Mouse (Mus musculus) liver, adult 2 months (tissue): ENCODE data around the gene Mapk9. TPM values are rescaled to one million over a fixed set of nuclear protein-coding genes. Genes with fewer than 3 reads are reported as not detected.

Experiments
- DNase-seq: peaks from one replicate; pipeline ENCODE4 v3.0.0-alpha.2; 2011; ENCODE audit warnings: low read depth, low spot score; ENCODE audit errors: extremely low read depth
- H3K27ac ChIP-seq: fragments of 200-500 bp; replicated peaks from 2 replicates; pipeline ENCODE4 v1.5.1; 2012; ENCODE audit warnings: low read depth, mild to moderate bottlenecking, control low read depth, inconsistent platforms, low read length; ENCODE audit not compliant: insufficient read depth
- H3K27me3 ChIP-seq: fragments of 200-500 bp; 2 replicates; pipeline ENCODE4 v1.6.1; 2012; ENCODE audit warnings: mild to moderate bottlenecking, moderate library complexity, low read length, inconsistent platforms; ENCODE audit not compliant: control insufficient read depth, insufficient read depth
- H3K36me3 ChIP-seq: fragments of 200-500 bp; 2 replicates; pipeline ENCODE4 v1.6.1; 2012; ENCODE audit warnings: low read length, inconsistent platforms; ENCODE audit not compliant: control insufficient read depth, insufficient read depth
- H3K4me1 ChIP-seq: fragments of 200-500 bp; 2 replicates; pipeline ENCODE4 v1.6.1; 2011; ENCODE audit warnings: low read length; ENCODE audit not compliant: control insufficient read depth, insufficient read depth
- H3K4me3 ChIP-seq: fragments of 200-500 bp; 2 replicates; pipeline ENCODE4 v1.5.1; 2011; ENCODE audit warnings: low read depth, mild to moderate bottlenecking, control low read depth, low read length, moderate library complexity; ENCODE audit not compliant: insufficient read depth
- H3K79me2 ChIP-seq: fragments of 200-500 bp; 2 replicates; pipeline ENCODE4 v1.6.1; 2012; ENCODE audit warnings: inconsistent platforms, mild to moderate bottlenecking, low read length, moderate library complexity; ENCODE audit not compliant: control insufficient read depth, insufficient read depth
- H3K9ac ChIP-seq: fragments of 200-500 bp; 2 replicates; pipeline ENCODE4 v1.6.1; 2012; ENCODE audit warnings: low read depth, mild to moderate bottlenecking, control low read depth, inconsistent platforms, low read length
- CTCF ChIP-seq: fragments of 200-500 bp; IDR thresholded peaks from 2 replicates; pipeline ENCODE4 v1.5.1; 2011; ENCODE audit warnings: low read depth, low read length, control low read depth
- POLR2A ChIP-seq: fragments of 200-500 bp; IDR thresholded peaks from 2 replicates; pipeline ENCODE4 v1.6.1; 2011; ENCODE audit warnings: low read length, control low read depth; ENCODE audit not compliant: insufficient read depth; ENCODE audit errors: extremely low read depth
- WGBS: fragments of 180-500 bp; shearing (Covaris S2); methylation state at CpG from one replicate; pipeline ENCODE4 v1.1.7; 2018; 5-methylcytosine and 5-hydroxymethylcytosine counted together
- polyA plus RNA-seq: library from polyadenylated mRNA; depleted of rRNA; stranded (reverse); fragments of >200 nt; gene quantifications from 2 replicates; pipeline ENCODE4 v1.2.3, GENCODE M21; 2012
- total RNA-seq: library from RNA; depleted of rRNA; stranded (reverse); fragments of >200 nt; gene quantifications from 2 replicates; pipeline ENCODE4 v1.2.3, GENCODE M21; 2014

Gene Mapk9
- total and polyA plus RNA-seq, 2 experiments = 15.6 to 25.9 TPM

DNA sequence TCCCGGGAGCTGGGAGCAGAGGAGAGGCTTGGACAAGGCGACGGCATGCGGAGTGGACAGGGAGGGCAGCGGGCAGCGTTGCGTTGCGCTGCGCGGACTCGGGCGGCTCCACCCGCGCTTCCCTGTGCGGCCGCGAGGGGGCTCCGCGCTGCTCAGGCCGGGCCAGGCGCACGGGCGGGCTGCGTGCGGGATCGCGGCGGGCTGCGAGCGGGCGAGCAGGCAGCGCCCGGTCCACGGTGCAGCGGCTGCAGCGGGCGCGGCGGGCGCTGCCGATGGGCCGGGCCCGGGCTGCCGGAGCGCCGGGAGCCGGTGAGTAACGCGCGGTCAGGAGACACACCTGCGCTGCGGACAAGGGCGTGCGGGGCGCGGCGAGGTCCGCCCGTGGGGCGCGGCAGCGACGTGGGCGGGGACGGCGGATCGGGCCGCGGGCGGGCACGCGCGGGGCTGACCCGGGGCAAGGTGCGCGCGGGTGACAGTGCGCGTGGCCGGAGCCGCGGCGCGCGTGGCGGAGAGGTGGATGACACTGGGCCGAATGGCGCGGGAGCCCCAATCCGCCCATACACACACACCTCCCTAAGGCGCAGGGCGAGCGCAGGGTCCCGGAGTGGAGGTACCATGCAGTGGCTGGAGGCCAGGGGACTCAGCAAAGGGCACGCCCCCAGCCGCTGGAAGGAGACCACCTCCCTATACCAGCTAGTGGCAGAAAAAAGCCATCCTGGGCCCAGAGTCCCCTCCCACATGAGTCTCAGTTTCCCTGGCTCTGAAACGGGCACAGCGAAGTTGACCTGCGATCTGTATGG lies 55.3 kb downstream of the Mapk9 start, which contains the start of gene Rasgef1c:
Gene Rasgef1c, plus strand, starts transcription at position 177 of the 800 bp plus-strand sequence.
- DNase-seq = no peak
- Histone ChIP-seq H3K4me1 (0 out of 2 replicates have a peak, but pooled peaks cover 1% of the 10 kb centered on the region), H3K27ac (no peak within 1 kb of the TSS), H3K79me2 (no peaks in the 10 kb centered on the region), H3K9ac (peak within 1 kb of the TSS; percentile 20; the same call in 1 of the 2 replicates), H3K27me3 (0 out of 2 replicates have a peak, but pooled peaks cover 6% of the 10 kb centered on the region), H3K4me3 (peak within 1 kb of the TSS; percentile 43; the same call in 1 of the 2 replicates), H3K36me3 (no peaks in the 10 kb centered on the region)
- WGBS = 3% methylated on average over 98 of the region's 99 CpGs
- TF ChIP-seq CTCF = peak; percentile 76
- TF ChIP-seq POLR2A = no peak

DNA sequence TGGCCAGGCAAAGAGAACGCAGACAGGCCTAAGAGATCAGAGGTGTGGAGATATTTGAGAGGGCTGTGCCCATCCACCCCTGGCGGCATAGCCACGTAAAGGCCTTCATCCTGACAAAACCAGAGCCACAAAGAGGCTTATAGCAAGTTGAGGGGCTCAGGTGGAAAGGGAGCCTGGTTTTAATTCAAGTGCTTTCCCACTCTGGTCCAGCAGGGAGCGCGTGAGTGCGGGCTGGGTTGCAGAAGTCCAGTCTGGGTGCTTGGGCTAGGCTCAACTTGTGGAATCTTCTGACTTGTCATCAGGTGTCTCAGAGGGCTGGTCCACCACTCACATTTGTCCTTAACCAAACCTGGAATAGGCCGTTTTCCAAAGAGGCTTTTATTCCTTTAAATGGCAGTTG lies 56.8 kb downstream of the Mapk9 start:
- TF ChIP-seq POLR2A (no peak), CTCF (peak; percentile 79)
- Histone ChIP-seq H3K27ac (no peak overlapping the region), H3K36me3 (no peaks in the 10 kb centered on the region), H3K4me3 (no peak overlapping the region), H3K9ac (no peak overlapping the region), H3K79me2 (no peaks in the 10 kb centered on the region), H3K27me3 (0 out of 2 replicates have a peak, but pooled peaks cover 6% of the 10 kb centered on the region), H3K4me1 (0 out of 2 replicates have a peak, but pooled peaks cover 1% of the 10 kb centered on the region)
- peak; percentile 9 for DNase-seq
- WGBS = 15% methylated on average over 7 of the region's 7 CpGs

DNA sequence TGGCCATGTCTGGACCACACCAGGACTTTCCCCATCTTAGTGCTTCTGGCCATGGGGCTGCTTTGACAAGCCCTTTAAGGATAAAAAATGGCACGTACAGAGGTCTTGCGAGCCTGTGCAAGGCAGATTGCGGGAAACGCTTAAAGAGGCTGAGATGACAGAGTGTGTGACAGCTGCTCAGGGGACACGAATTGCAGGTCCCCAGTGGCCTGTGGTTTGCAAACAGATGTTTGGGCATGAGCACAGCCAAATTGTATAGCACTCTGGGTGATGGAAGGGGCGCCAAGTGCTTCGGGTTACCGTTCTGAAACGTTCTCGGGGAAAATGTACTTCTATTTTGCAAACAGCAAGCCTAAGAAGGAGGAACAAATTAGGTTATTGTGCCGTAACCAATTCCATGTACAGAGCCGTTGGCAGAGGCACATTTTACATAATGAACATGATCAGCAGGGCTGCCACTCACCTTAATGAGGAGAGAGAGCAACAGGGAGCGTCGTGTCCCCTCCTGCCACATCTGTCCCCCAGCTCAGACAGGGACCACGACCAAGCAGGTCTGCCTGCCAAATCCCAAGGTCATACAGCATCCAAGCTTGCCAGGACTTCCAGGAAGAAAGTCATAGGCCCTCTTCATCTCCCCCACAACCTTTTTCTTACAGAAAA lies 72.1 kb downstream of the Mapk9 start:
- Histone ChIP-seq H3K9ac (no peak overlapping the region), H3K36me3 (no peaks in the 10 kb centered on the region), H3K79me2 (no peaks in the 10 kb centered on the region), H3K4me3 (no peak overlapping the region), H3K27ac (no peak overlapping the region), H3K4me1 (no peaks in the 10 kb centered on the region), H3K27me3 (no peaks in the 10 kb centered on the region; the same call in 1 of the 2 replicates)
- 76% methylated on average over 15 of the region's 15 CpGs for WGBS
- no peak for DNase-seq
- TF ChIP-seq CTCF (no peak), POLR2A (no peak)

DNA sequence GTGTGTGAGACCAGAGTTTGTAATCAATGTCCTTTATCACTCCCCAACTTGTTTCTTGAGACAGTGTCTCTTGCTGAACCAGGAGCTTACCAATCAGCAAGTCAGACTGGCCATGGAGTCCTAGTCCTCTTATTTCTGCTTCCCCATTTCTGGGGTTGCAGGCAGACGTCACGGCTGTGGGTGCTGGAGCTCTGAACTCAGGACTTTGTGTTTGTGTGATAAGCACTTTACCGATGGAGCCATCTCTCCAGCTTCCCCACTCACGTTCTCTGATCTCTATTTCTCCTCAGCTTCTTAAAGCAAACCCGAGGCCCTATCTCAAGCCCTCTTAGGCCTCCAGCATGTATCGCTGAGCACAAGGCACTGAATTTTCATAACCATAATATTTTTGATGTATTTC lies 72.8 kb downstream of the Mapk9 start:
- Histone ChIP-seq H3K4me1 (no peaks in the 10 kb centered on the region), H3K9ac (no peak overlapping the region), H3K79me2 (no peaks in the 10 kb centered on the region), H3K4me3 (no peak overlapping the region), H3K27me3 (no peaks in the 10 kb centered on the region; the same call in 1 of the 2 replicates), H3K27ac (no peak overlapping the region), H3K36me3 (no peaks in the 10 kb centered on the region)
- no peak for TF ChIP-seq CTCF
- no peak for TF ChIP-seq POLR2A
- WGBS = 82% methylated on average over 6 of the region's 6 CpGs
- no peak for DNase-seq

DNA sequence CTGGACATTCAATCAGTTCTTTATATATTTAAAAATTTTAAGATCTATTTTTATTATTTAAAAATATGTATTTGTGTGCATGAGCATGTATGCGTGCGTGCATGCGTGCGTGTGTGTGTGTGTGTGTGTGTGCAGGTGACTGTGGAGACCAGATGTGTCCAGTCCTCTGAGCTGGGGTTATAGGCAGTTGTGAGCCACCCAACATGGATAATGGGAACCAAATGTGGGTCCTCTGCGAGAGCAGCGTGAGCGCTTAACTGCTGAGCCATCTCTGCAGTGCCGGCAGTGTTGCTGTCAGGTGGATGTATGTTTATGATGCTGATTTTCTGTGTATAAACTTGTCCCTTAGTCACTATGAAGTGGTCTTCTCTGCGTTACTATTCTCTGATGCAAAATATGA lies 77.0 kb downstream of the Mapk9 start:
- H3K9ac ChIP-seq = no peak overlapping the region
- TF ChIP-seq CTCF = no peak
- TF ChIP-seq POLR2A = no peak
- peaks cover 8% of the 10 kb centered on the region; the same call in 1 of the 2 replicates for H3K27me3 ChIP-seq
- 90% methylated on average over 9 of the region's 9 CpGs for WGBS
- no peaks in the 10 kb centered on the region for H3K4me1 ChIP-seq
- no peaks in the 10 kb centered on the region for H3K36me3 ChIP-seq
- no peak overlapping the region for H3K4me3 ChIP-seq
- H3K79me2 ChIP-seq = no peaks in the 10 kb centered on the region
- DNase-seq = no peak
- no peak overlapping the region for H3K27ac ChIP-seq

DNA sequence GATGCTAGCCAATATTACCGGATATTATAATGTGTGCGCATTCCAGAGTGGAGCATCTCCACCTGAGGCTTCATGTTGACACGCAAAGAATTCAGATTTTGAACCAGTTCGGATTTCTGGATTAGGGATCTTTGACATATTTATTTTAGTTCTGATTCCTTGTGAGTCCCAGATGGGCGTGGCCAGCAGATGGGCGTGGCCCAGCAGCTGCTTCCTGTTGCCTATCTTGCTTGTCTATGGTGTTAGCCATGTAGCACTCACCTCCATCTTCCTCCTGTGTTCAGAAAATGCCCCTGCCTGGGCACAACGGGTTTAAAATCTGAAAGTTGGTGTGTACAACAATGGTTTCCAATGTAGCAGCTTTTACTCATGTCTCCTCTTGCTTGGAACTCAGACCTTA lies 79.6 kb downstream of the Mapk9 start:
- Histone ChIP-seq H3K27ac (no peak overlapping the region), H3K36me3 (no peaks in the 10 kb centered on the region), H3K79me2 (no peaks in the 10 kb centered on the region), H3K27me3 (peaks cover 8% of the 10 kb centered on the region; the same call in 1 of the 2 replicates), H3K9ac (no peak overlapping the region), H3K4me1 (no peaks in the 10 kb centered on the region), H3K4me3 (no peak overlapping the region)
- no peak for DNase-seq
- WGBS = 71% methylated on average over 7 of the region's 7 CpGs
- TF ChIP-seq CTCF (no peak), POLR2A (no peak)
